Mouse (Mus musculus) lung, embryonic 16.5 days (tissue): ENCODE data around the gene Upk1a. TPM values are rescaled to one million over a fixed set of nuclear protein-coding genes. Genes with fewer than 3 reads are reported as not detected.
A peak's percentile ranks its signal among the peaks of the same experiment; 100 is the strongest.

ENCODE experiments used
- ATAC-seq: fragments of 200-750 bp; cut with Nextera tagmentation; 2 replicates; pipeline ENCODE4 v1.8.0; 2017; ENCODE audit warnings: low read depth, mild to moderate bottlenecking, moderate library complexity
- H3K27ac ChIP-seq: fragments of 300-500 bp; sonication (generic); 2 replicates; pipeline ENCODE4 v1.5.1; 2014; ENCODE audit warnings: mild to moderate bottlenecking, control low read depth, low read length
- H3K27me3 ChIP-seq: fragments of 300-500 bp; sonication (generic); 2 replicates; pipeline ENCODE4 v1.6.1; 2014; ENCODE audit warnings: low read depth, low read length, mixed read lengths; ENCODE audit not compliant: control insufficient read depth, insufficient read depth
- H3K36me3 ChIP-seq: fragments of 300-500 bp; sonication (generic); 2 replicates; pipeline ENCODE4 v1.6.1; 2014; ENCODE audit warnings: low read length; ENCODE audit not compliant: control insufficient read depth, insufficient read depth
- H3K4me1 ChIP-seq: fragments of 300-500 bp; sonication (generic); replicated peaks from 2 replicates; pipeline ENCODE4 v1.6.1; 2014; ENCODE audit warnings: low read length, mixed read lengths; ENCODE audit not compliant: control insufficient read depth, insufficient read depth
- H3K4me2 ChIP-seq: fragments of 300-500 bp; sonication (generic); 2 replicates; pipeline ENCODE4 v1.6.1; 2014; ENCODE audit warnings: low read depth, low read length, control low read depth
- H3K4me3 ChIP-seq: fragments of 300-500 bp; sonication (generic); 2 replicates; pipeline ENCODE4 v1.5.1; 2014; ENCODE audit warnings: mild to moderate bottlenecking, low read length, control low read depth
- H3K9ac ChIP-seq: fragments of 300-500 bp; sonication (generic); 2 replicates; pipeline ENCODE4 v1.6.1; 2014; ENCODE audit warnings: low read length, control low read depth
- H3K9me3 ChIP-seq: fragments of 300-500 bp; sonication (generic); 2 replicates; pipeline ENCODE4 v1.6.1; 2016; ENCODE audit warnings: low read length; ENCODE audit not compliant: control insufficient read depth
- WGBS: fragments of 180-500 bp; shearing (Covaris S2); extraction: QIAGEN DNeasy Blood & Tissue Kit; methylation state at CpG from one replicate; pipeline ENCODE4 v1.1.7; 2014; 5-methylcytosine and 5-hydroxymethylcytosine counted together
- polyA plus RNA-seq: library from polyadenylated mRNA; unstranded; fragments of >200 nt; fragmentation: Nextera tagmentation; extraction: Ambion mirVana; gene quantifications from 2 replicates; pipeline ENCODE4 v1.2.1, GENCODE M21; 2015

Gene Upk1a
- 1.8 and 1.9 TPM in 2 replicates for polyA plus RNA-seq

DNA sequence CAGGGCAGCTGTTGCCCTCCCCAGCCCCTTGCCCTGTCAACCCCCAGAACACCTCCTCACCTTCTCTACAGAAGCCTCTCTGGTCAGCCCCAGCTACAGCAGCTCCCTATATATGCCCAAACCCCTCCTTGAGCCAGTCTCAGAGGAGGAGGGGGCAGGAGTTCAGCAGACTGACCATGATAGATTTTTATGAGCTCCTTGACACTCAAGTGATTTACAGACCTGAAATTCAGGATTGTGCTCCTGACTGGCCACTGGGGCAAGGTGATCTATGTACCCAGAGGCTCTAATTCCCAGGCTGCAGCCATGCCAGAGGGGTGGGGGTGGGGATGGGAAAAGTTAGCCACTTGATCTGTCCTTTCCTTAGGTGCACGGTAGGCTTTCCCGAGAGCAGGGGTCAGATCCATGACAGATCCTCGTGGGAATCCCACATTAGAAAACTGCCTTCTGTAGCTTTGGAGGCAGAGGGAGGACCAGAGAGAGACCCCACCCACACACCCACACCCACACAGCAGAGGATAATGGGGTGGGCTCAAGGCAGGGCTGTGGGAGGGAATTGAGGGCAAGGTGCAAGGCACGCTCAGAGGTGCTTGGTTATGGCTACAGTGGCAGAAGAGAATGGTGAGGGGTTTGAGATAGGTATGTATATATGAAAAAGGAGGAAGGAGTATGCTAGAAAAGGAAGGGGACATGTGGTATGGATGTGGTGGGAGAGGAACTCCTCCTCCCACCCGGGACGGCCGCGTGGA is at the start of gene Upk1a:
Gene Upk1a, minus strand, starts transcription at position 194 of the 749 bp plus-strand sequence.
- Histone ChIP-seq H3K4me3 (no peak within 1 kb of the TSS), H3K27me3 (no peaks in the 10 kb centered on the region), H3K9ac (no peak within 1 kb of the TSS; the same call in 1 of the 2 replicates), H3K4me1 (no peaks in the 10 kb centered on the region), H3K4me2 (no peak within 1 kb of the TSS), H3K27ac (no peak within 1 kb of the TSS), H3K36me3 (peaks cover 12% of the 10 kb centered on the region), H3K9me3 (no peaks in the 10 kb centered on the region)
- WGBS = 59% methylated on average over 8 of the region's 8 CpGs
- ATAC-seq = no peak

GRCm38 (mm10) chr7:30649591-30650540 is 37.2 kb upstream of the Upk1a start, which contains the start of gene Rbm42:
Rbm42 (minus strand) TSS chr7:30650317.
- Histone ChIP-seq H3K27ac (peak within 1 kb of the TSS; percentile 50), H3K27me3 (no peaks in the 10 kb centered on the region), H3K4me1 (peaks cover 5% of the 10 kb centered on the region; the same call in 1 of the 2 replicates), H3K4me2 (peak within 1 kb of the TSS; percentile 68), H3K9me3 (no peaks in the 10 kb centered on the region), H3K9ac (peak within 1 kb of the TSS; percentile 89), H3K36me3 (peaks cover 29% of the 10 kb centered on the region), H3K4me3 (peak within 1 kb of the TSS; percentile 83)
- ATAC-seq = peak; percentile 100
- WGBS = 1% methylated on average over 59 of the region's 59 CpGs

GRCm38 (mm10) chr7:30639083-30639482 is 26.4 kb upstream of the Upk1a start:
- no peak overlapping the region for H3K9ac ChIP-seq
- H3K27ac ChIP-seq = no peak overlapping the region
- H3K36me3 ChIP-seq = peaks cover 25% of the 10 kb centered on the region
- no peak overlapping the region for H3K4me2 ChIP-seq
- no peak for ATAC-seq
- no peaks in the 10 kb centered on the region for H3K9me3 ChIP-seq
- peaks cover 27% of the 10 kb centered on the region for H3K27me3 ChIP-seq
- no peaks in the 10 kb centered on the region; the same call in 1 of the 2 replicates for H3K4me1 ChIP-seq
- WGBS = 8% methylated on average over 4 of the region's 4 CpGs
- H3K4me3 ChIP-seq = no peak overlapping the region

DNA sequence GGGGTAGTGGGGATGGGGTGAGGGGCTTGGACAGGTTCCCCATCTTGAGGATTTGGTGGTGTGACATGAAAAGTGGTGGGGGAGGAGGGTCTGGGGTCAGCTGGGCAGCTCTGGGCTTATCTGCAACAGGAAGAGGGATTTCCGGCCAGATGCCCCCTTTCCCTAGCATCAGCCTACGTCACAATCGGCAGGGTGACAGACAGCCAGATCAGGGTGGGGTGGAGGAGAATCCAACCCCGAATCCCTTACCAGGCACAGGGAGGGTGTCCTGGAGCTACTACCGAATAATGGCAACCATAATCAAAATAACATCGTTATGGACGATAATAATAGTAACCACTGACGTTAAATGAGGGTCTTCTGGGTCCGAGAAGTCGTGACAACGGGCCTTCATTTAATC is 23.7 kb upstream of the Upk1a start:
- Histone ChIP-seq H3K4me3 (no peak overlapping the region), H3K36me3 (peaks cover 8% of the 10 kb centered on the region), H3K9me3 (no peaks in the 10 kb centered on the region), H3K4me1 (no peaks in the 10 kb centered on the region; the same call in 1 of the 2 replicates), H3K4me2 (no peak overlapping the region), H3K27me3 (peaks cover 46% of the 10 kb centered on the region), H3K27ac (no peak overlapping the region), H3K9ac (no peak overlapping the region)
- 23% methylated on average over 11 of the region's 11 CpGs for WGBS
- no peak for ATAC-seq

- H3K27me3 ChIP-seq = peaks cover 48% of the 10 kb centered on the region
- no peaks in the 10 kb centered on the region; the same call in 1 of the 2 replicates for H3K4me1 ChIP-seq
- H3K9me3 ChIP-seq = no peaks in the 10 kb centered on the region
- ATAC-seq = no peak
- 1% methylated on average over 5 of the region's 5 CpGs for WGBS
- H3K27ac ChIP-seq = no peak within 1 kb of the TSS
- H3K4me2 ChIP-seq = peak within 1 kb of the TSS; percentile 26
- H3K36me3 ChIP-seq = peaks cover 4% of the 10 kb centered on the region; the same call in 1 of the 2 replicates
- peak within 1 kb of the TSS; percentile 9; the same call in 1 of the 2 replicates for H3K4me3 ChIP-seq
- no peak within 1 kb of the TSS for H3K9ac ChIP-seq
Observed at GRCm38 (mm10) chr7:30635752-30636151, 23.1 kb upstream of the Upk1a start, which contains the start of gene Etv2. Etv2 (minus strand) TSS chr7:30635852.

- H3K9ac ChIP-seq = no peak overlapping the region
- no peak overlapping the region for H3K27ac ChIP-seq
- H3K9me3 ChIP-seq = no peaks in the 10 kb centered on the region
- H3K4me2 ChIP-seq = peak overlapping the region; percentile 26
- H3K36me3 ChIP-seq = no peaks in the 10 kb centered on the region
- H3K4me1 ChIP-seq = no peaks in the 10 kb centered on the region; the same call in 1 of the 2 replicates
- peak; percentile 70 for ATAC-seq
- peak overlapping the region; percentile 9; the same call in 1 of the 2 replicates for H3K4me3 ChIP-seq
- H3K27me3 ChIP-seq = peaks cover 48% of the 10 kb centered on the region
- WGBS = under 1% methylated on average over 20 of the region's 20 CpGs
Observed at GRCm38 (mm10) chr7:30634621-30635020, 22.0 kb upstream of the Upk1a start.

GRCm38 (mm10) chr7:30633762-30634412 is 21.2 kb upstream of the Upk1a start:
- Histone ChIP-seq H3K9ac (no peak overlapping the region), H3K27ac (no peak overlapping the region), H3K36me3 (no peaks in the 10 kb centered on the region), H3K9me3 (no peaks in the 10 kb centered on the region), H3K4me2 (no peak overlapping the region), H3K4me3 (peak overlapping the region; percentile 3; the same call in 1 of the 2 replicates), H3K27me3 (peaks cover 48% of the 10 kb centered on the region), H3K4me1 (no peaks in the 10 kb centered on the region; the same call in 1 of the 2 replicates)
- no peak for ATAC-seq
- 3% methylated on average over 26 of the region's 27 CpGs for WGBS

GRCm38 (mm10) chr7:30629013-30629412 is 16.4 kb upstream of the Upk1a start:
- no peak overlapping the region for H3K4me3 ChIP-seq
- no peak overlapping the region for H3K27ac ChIP-seq
- no peak overlapping the region for H3K9ac ChIP-seq
- peaks cover 3% of the 10 kb centered on the region; the same call in 1 of the 2 replicates for H3K36me3 ChIP-seq
- no peak overlapping the region for H3K4me2 ChIP-seq
- no peaks in the 10 kb centered on the region for H3K9me3 ChIP-seq
- peaks cover 9% of the 10 kb centered on the region for H3K4me1 ChIP-seq
- ATAC-seq = no peak
- peaks cover 20% of the 10 kb centered on the region for H3K27me3 ChIP-seq
